Mouse (Mus musculus) bone marrow, adult 2 months (tissue): ENCODE measurements around the gene Kcnip1.

ENCODE experiments used
- CTCF ChIP-seq: fragments of 200-500 bp; IDR thresholded peaks from 2 replicates; pipeline ENCODE4 v1.5.1; 2011; ENCODE audit warnings: low read length, control low read depth; ENCODE audit not compliant: control insufficient read depth, insufficient read depth
- POLR2A ChIP-seq: fragments of 200-500 bp; IDR thresholded peaks from 2 replicates; pipeline ENCODE4 v1.6.1; 2011; ENCODE audit warnings: low read depth, mild to moderate bottlenecking, control low read depth, low read length, borderline replicate concordance; ENCODE audit not compliant: control insufficient read depth

DNA sequence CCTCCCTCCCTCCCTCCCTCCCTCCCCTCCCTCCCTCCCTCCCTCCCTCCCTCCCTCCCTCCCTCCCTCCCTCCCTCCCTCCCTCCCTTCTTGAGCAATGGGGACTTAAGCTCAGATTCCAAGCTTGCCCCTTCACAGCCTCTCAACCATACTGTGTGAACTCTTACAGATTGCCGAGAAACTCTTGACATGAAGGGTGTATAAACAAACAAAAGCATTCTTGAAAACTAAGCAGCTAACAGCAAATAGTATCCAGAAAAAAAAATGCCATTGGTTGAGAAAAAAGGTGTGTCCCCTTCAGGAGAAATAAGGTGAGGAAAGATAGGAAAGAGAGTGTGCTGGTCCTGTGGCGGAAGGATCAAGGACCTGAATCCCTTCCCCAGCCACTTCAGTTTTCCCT, 389.8 kb downstream of the Kcnip1 start:
- TF ChIP-seq POLR2A (no peak), CTCF (no peak)
